Mouse (Mus musculus) liver, postnatal 0 days (tissue): Measurements from ENCODE around the gene Zfr. TPM values are rescaled to one million over a fixed set of nuclear protein-coding genes. Genes with fewer than 3 reads are reported as not detected.

Experiments used
- ATAC-seq: fragments of 200-750 bp; cut with Nextera tagmentation; 2 replicates; pipeline ENCODE4 v1.8.0; 2017; ENCODE audit warnings: mild to moderate bottlenecking, moderate library complexity
- DNase-seq: peaks from one replicate; pipeline ENCODE4 v3.0.0-alpha.2; 2016
- H3K27ac ChIP-seq: fragments of 300-500 bp; sonication (generic); 2 replicates; pipeline ENCODE4 v1.5.1; 2014; ENCODE audit warnings: antibody characterized with exemption, moderate library complexity, mild to moderate bottlenecking, low read depth
- H3K27me3 ChIP-seq: fragments of 300-500 bp; sonication (generic); 2 replicates; pipeline ENCODE4 v1.6.1; 2014; ENCODE audit warnings: low read length, control low read depth, mixed read lengths; ENCODE audit not compliant: insufficient read depth
- H3K36me3 ChIP-seq: fragments of 300-500 bp; sonication (generic); replicated peaks from 2 replicates; pipeline ENCODE4 v1.6.1; 2014; ENCODE audit warnings: mild to moderate bottlenecking, control low read depth, low read length, moderate library complexity, mixed read lengths; ENCODE audit not compliant: insufficient read depth
- H3K4me1 ChIP-seq: fragments of 300-500 bp; sonication (generic); 2 replicates; pipeline ENCODE4 v1.6.1; 2014; ENCODE audit warnings: antibody characterized with exemption, mild to moderate bottlenecking, control low read depth; ENCODE audit not compliant: insufficient read depth
- H3K4me2 ChIP-seq: fragments of 300-500 bp; sonication (generic); 2 replicates; pipeline ENCODE4 v1.6.1; 2014; ENCODE audit warnings: low read depth, mild to moderate bottlenecking, low read length, moderate library complexity, mixed read lengths
- H3K4me3 ChIP-seq: fragments of 300-500 bp; sonication (generic); 2 replicates; pipeline ENCODE4 v1.5.1; 2014; ENCODE audit warnings: low read depth, low read length
- H3K9ac ChIP-seq: fragments of 300-500 bp; sonication (generic); replicated peaks from 2 replicates; pipeline ENCODE4 v1.6.1; 2014; ENCODE audit warnings: mild to moderate bottlenecking, moderate library complexity
- H3K9me3 ChIP-seq: fragments of 300-500 bp; sonication (generic); 2 replicates; pipeline ENCODE4 v1.6.1; 2016; ENCODE audit warnings: mild to moderate bottlenecking, control low read depth, low read length, mixed read lengths
- CTCF ChIP-seq: sonication (generic); IDR thresholded peaks from 2 replicates; pipeline ENCODE4 v1.5.1; 2016; ENCODE audit warnings: antibody characterized with exemption, low read depth
- EP300 ChIP-seq: IDR thresholded peaks from 2 replicates; pipeline ENCODE4 v1.6.1; 2016; ENCODE audit warnings: antibody characterized with exemption, low read depth, mild to moderate bottlenecking
- WGBS: fragments of 180-500 bp; shearing (Covaris S2); extraction: QIAGEN DNeasy Blood & Tissue Kit; methylation state at CpG from one replicate; pipeline ENCODE4 v1.1.7; 2014; ENCODE audit not compliant: insufficient replicate concordance; 5-methylcytosine and 5-hydroxymethylcytosine counted together
- polyA plus RNA-seq: library from polyadenylated mRNA; unstranded; fragments of >200 nt; fragmentation: Nextera tagmentation; extraction: Ambion mirVana; gene quantifications from 2 replicates; pipeline ENCODE4 v1.2.1, GENCODE M21; 2015

Zfr gene
- polyA plus RNA-seq, 1 experiment from 2014 or later = 33.5 TPM

- WGBS = 53% methylated on average over 1 of the region's 1 CpGs
- no peak for DNase-seq
- ATAC-seq = no peak
- no peak overlapping the region for H3K27ac ChIP-seq
- H3K9me3 ChIP-seq = no peaks in the 10 kb centered on the region
- H3K4me2 ChIP-seq = no peak overlapping the region
- no peaks in the 10 kb centered on the region for H3K27me3 ChIP-seq
- H3K4me3 ChIP-seq = no peak overlapping the region
- no peak for TF ChIP-seq CTCF
- no peak for TF ChIP-seq EP300
- H3K9ac ChIP-seq = no peak overlapping the region
- H3K4me1 ChIP-seq = no peaks in the 10 kb centered on the region
- peaks cover 19% of the 10 kb centered on the region for H3K36me3 ChIP-seq
Observed at GRCm38 (mm10) chr15:12134546-12134945, 16.9 kb downstream of the Zfr start.

- Histone ChIP-seq H3K27ac (no peak overlapping the region), H3K9ac (no peak overlapping the region), H3K4me2 (no peak overlapping the region), H3K27me3 (no peaks in the 10 kb centered on the region), H3K36me3 (peaks cover 21% of the 10 kb centered on the region), H3K4me1 (no peaks in the 10 kb centered on the region), H3K4me3 (no peak overlapping the region), H3K9me3 (no peaks in the 10 kb centered on the region)
- ATAC-seq = no peak
- no peak for DNase-seq
- WGBS = 72% methylated on average over 3 of the region's 3 CpGs
- no peak for TF ChIP-seq CTCF
- TF ChIP-seq EP300 = no peak
Observed at GRCm38 (mm10) chr15:12135368-12135767, 17.7 kb downstream of the Zfr start.

- no peak for ATAC-seq
- Histone ChIP-seq H3K36me3 (peaks cover 27% of the 10 kb centered on the region), H3K4me2 (no peak overlapping the region), H3K9ac (no peak overlapping the region), H3K27ac (no peak overlapping the region), H3K4me3 (no peak overlapping the region), H3K9me3 (no peaks in the 10 kb centered on the region), H3K4me1 (no peaks in the 10 kb centered on the region), H3K27me3 (no peaks in the 10 kb centered on the region)
- TF ChIP-seq EP300 = no peak
- 85% methylated on average over 6 of the region's 6 CpGs for WGBS
- no peak for DNase-seq
Observed at GRCm38 (mm10) chr15:12136371-12136770, 18.7 kb downstream of the Zfr start.

GRCm38 (mm10) chr15:12140985-12141729 is 23.5 kb downstream of the Zfr start:
- no peak for DNase-seq
- peaks cover 42% of the 10 kb centered on the region for H3K36me3 ChIP-seq
- H3K27me3 ChIP-seq = no peaks in the 10 kb centered on the region
- no peak overlapping the region for H3K27ac ChIP-seq
- TF ChIP-seq CTCF = no peak
- TF ChIP-seq EP300 = no peak
- no peak for ATAC-seq
- no peak overlapping the region for H3K9ac ChIP-seq
- WGBS = 61% methylated on average over 8 of the region's 8 CpGs
- no peaks in the 10 kb centered on the region for H3K4me1 ChIP-seq
- H3K9me3 ChIP-seq = no peaks in the 10 kb centered on the region
- no peak overlapping the region for H3K4me2 ChIP-seq
- no peak overlapping the region for H3K4me3 ChIP-seq

GRCm38 (mm10) chr15:12147423-12147822 is 29.8 kb downstream of the Zfr start:
- Histone ChIP-seq H3K27ac (no peak overlapping the region), H3K36me3 (peaks cover 61% of the 10 kb centered on the region), H3K4me1 (no peaks in the 10 kb centered on the region), H3K27me3 (no peaks in the 10 kb centered on the region), H3K9me3 (no peaks in the 10 kb centered on the region), H3K9ac (no peak overlapping the region), H3K4me3 (no peak overlapping the region), H3K4me2 (no peak overlapping the region)
- ATAC-seq (no peak), DNase-seq (no peak)
- 95% methylated on average over 2 of the region's 2 CpGs for WGBS
- TF ChIP-seq EP300 (no peak), CTCF (no peak)

GRCm38 (mm10) chr15:12149501-12149900 is 31.9 kb downstream of the Zfr start:
- no peak for TF ChIP-seq CTCF
- no peak for TF ChIP-seq EP300
- Histone ChIP-seq H3K9ac (no peak overlapping the region), H3K4me2 (no peak overlapping the region), H3K4me3 (no peak overlapping the region), H3K9me3 (no peaks in the 10 kb centered on the region), H3K27me3 (no peaks in the 10 kb centered on the region), H3K27ac (no peak overlapping the region), H3K4me1 (no peaks in the 10 kb centered on the region), H3K36me3 (peaks cover 67% of the 10 kb centered on the region)
- DNase-seq (no peak), ATAC-seq (no peak)
- 84% methylated on average over 6 of the region's 6 CpGs for WGBS
